25 mouse cellular contexts compared by ENCODE assay signal in genomic region chr13:41216236-41216635, GRCm38 (mm10). TPM values are rescaled to one million over a fixed set of nuclear protein-coding genes. Genes with fewer than 3 reads are reported as not detected.
A peak's percentile ranks its signal among the peaks of the same experiment; 100 is the strongest.
DNase-seq lines count a peak whose midpoint lies in the region; ATAC-seq lines count a peak whose summit lies in the region.
"Had no signal": no experiment of that assay in that cellular context is flagged by ENCODE, and none has a peak within 500 bp of the region (broad histone marks: within the 10 kb centered on the region; RNA-seq: fewer than 3 reads in every experiment).

No protein-coding gene starts in this region.

- no peak overlapping the region for H3K27ac ChIP-seq in liver, embryonic 13.5 days
- H3K27ac ChIP-seq in liver, embryonic 12.5 days = no peak overlapping the region
- no peak overlapping the region for H3K27ac ChIP-seq in liver, embryonic 15.5 days (replicated peaks)
- H3K27ac ChIP-seq: embryonic facial prominence, embryonic 15.5 days; forebrain, embryonic 10.5 days; heart, embryonic 10.5 days had no signal

- DNase-seq in kidney, adult 9 months = peak; percentile 38
- DNase-seq in kidney, postnatal 4 days = no peak
- no peak for DNase-seq in liver, embryonic 13.5 days
- DNase-seq in retina, postnatal 1 day = peak; percentile 64
- no peak for DNase-seq in frontal cortex, postnatal 25 days (ENCODE audit: low spot score in 2 of 2)
- DNase-seq: adrenal gland, postnatal 10 days; cerebellum, adult 11 months; cerebellum, adult 8-10 months; cerebellum, postnatal 14 days; embryo, embryonic 11 days; gastrocnemius, postnatal 10 days; heart, adult 18-20 months; heart, postnatal 10 days; heart, postnatal 4 days had no signal

- no peak overlapping the region for H3K4me3 ChIP-seq in liver, embryonic 13.5 days (replicated peaks)
- no peak overlapping the region for H3K4me3 ChIP-seq in liver, embryonic 12.5 days
- no peak overlapping the region for H3K4me3 ChIP-seq in liver, embryonic 15.5 days (replicated peaks)
- H3K4me3 ChIP-seq: embryonic facial prominence, embryonic 15.5 days; erythroblast, embryonic 14.5 days; forebrain, embryonic 10.5 days; heart, embryonic 10.5 days had no signal

- H3K9me3 ChIP-seq in liver, embryonic 13.5 days (replicated peaks) = no peaks in the 10 kb centered on the region
- no peaks in the 10 kb centered on the region for H3K9me3 ChIP-seq in liver, embryonic 12.5 days (replicated peaks)
- H3K9me3 ChIP-seq in liver, embryonic 15.5 days (replicated peaks) = no peaks in the 10 kb centered on the region
- H3K9me3 ChIP-seq: embryonic facial prominence, embryonic 15.5 days had no signal

- H3K27me3 ChIP-seq in liver, embryonic 13.5 days = peaks cover 19% of the 10 kb centered on the region
- peaks cover 22% of the 10 kb centered on the region for H3K27me3 ChIP-seq in liver, embryonic 12.5 days (replicated peaks)
- peaks cover 23% of the 10 kb centered on the region for H3K27me3 ChIP-seq in liver, embryonic 15.5 days
- H3K27me3 ChIP-seq: embryonic facial prominence, embryonic 15.5 days had no signal

- 46% methylated on average over 3 of the region's 3 CpGs for WGBS in liver, embryonic 13.5 days (ENCODE audit: insufficient replicate concordance)
- 48% methylated on average over 3 of the region's 3 CpGs for WGBS in liver, embryonic 12.5 days (ENCODE audit: insufficient replicate concordance)
- 40% methylated on average over 3 of the region's 3 CpGs for WGBS in liver, embryonic 15.5 days (ENCODE audit: insufficient replicate concordance)

- H3K4me2 ChIP-seq in liver, embryonic 13.5 days = peak overlapping the region; percentile 21; the same call in 1 of the 2 replicates
- no peak overlapping the region for H3K4me2 ChIP-seq in liver, embryonic 12.5 days
- peak overlapping the region; percentile 18 for H3K4me2 ChIP-seq in liver, embryonic 15.5 days
- H3K4me2 ChIP-seq: embryonic facial prominence, embryonic 15.5 days had no signal

- ATAC-seq in liver, embryonic 13.5 days (ENCODE audit: low read depth) = no peak
- no peak for ATAC-seq in liver, embryonic 12.5 days
- ATAC-seq in liver, embryonic 15.5 days (ENCODE audit: insufficient read depth) = peak; percentile 33; the same call in 1 of the 2 replicates
- ATAC-seq: forebrain, embryonic 14.5 days had no signal

- no peak overlapping the region for H3K9ac ChIP-seq in liver, embryonic 13.5 days
- no peak overlapping the region for H3K9ac ChIP-seq in liver, embryonic 12.5 days
- H3K9ac ChIP-seq in liver, embryonic 15.5 days = no peak overlapping the region
- H3K9ac ChIP-seq: embryonic facial prominence, embryonic 15.5 days had no signal

- H3K36me3 ChIP-seq in liver, embryonic 13.5 days = no peaks in the 10 kb centered on the region
- no peaks in the 10 kb centered on the region for H3K36me3 ChIP-seq in liver, embryonic 12.5 days
- H3K36me3 ChIP-seq in liver, embryonic 15.5 days (replicated peaks) = no peaks in the 10 kb centered on the region
- H3K36me3 ChIP-seq: embryonic facial prominence, embryonic 15.5 days; forebrain, embryonic 10.5 days; heart, embryonic 10.5 days had no signal

- H3K4me1 ChIP-seq in liver, embryonic 13.5 days (replicated peaks) = peaks cover 21% of the 10 kb centered on the region
- H3K4me1 ChIP-seq in liver, embryonic 12.5 days = peaks cover 15% of the 10 kb centered on the region
- H3K4me1 ChIP-seq in liver, embryonic 15.5 days (replicated peaks) = peaks cover 16% of the 10 kb centered on the region

RNA-seq across cellular contexts. Expression of gene Elovl2, which starts 4.0 kb away (rescaled TPM):
- 24.3 and 34.8 TPM in 2 replicates for polyA plus RNA-seq in liver, embryonic 13.5 days (2015; fragmentation: Nextera tagmentation; extraction: Ambion mirVana)
- polyA plus RNA-seq in liver, embryonic 12.5 days (2016; fragmentation: Nextera tagmentation; extraction: Ambion mirVana) = 27.3 and 27.7 TPM in 2 replicates
- polyA plus RNA-seq in liver, embryonic 15.5 days (2015; fragmentation: Nextera tagmentation; extraction: Ambion mirVana) = 42.5 and 44.7 TPM in 2 replicates
- polyA plus RNA-seq: C2C12; erythroblast, embryonic 14.5 days had no signal

RNA-seq across cellular contexts. Expression of gene Smim13, which starts 33.4 kb away (rescaled TPM):
- 5.4 and 6.6 TPM in 2 replicates for polyA plus RNA-seq in liver, embryonic 13.5 days (2015; fragmentation: Nextera tagmentation; extraction: Ambion mirVana)
- polyA plus RNA-seq in liver, embryonic 12.5 days (2016; fragmentation: Nextera tagmentation; extraction: Ambion mirVana) = 10.3 and 11.2 TPM in 2 replicates
- polyA plus RNA-seq in liver, embryonic 15.5 days (2015; fragmentation: Nextera tagmentation; extraction: Ambion mirVana) = 4.1 and 4.6 TPM in 2 replicates

RNA-seq across cellular contexts. Expression of gene Gm17364, which starts 57.5 kb away (rescaled TPM):
- not detected in 2 replicates for polyA plus RNA-seq in liver, embryonic 13.5 days (2015; fragmentation: Nextera tagmentation; extraction: Ambion mirVana)
- polyA plus RNA-seq in liver, embryonic 12.5 days (2016; fragmentation: Nextera tagmentation; extraction: Ambion mirVana) = not detected in 2 replicates
- not detected in 2 replicates for polyA plus RNA-seq in liver, embryonic 15.5 days (2015; fragmentation: Nextera tagmentation; extraction: Ambion mirVana)
- polyA plus RNA-seq: brain, embryonic 14.5 days; C2C12; embryonic facial prominence, embryonic 11.5 days; embryonic facial prominence, embryonic 15.5 days; erythroblast, embryonic 14.5 days; forebrain, embryonic 10.5 days; forebrain, embryonic 14.5 days; heart, embryonic 10.5 days; heart, embryonic 14.5 days had no signal

Comparison
In these comparisons a context has a peak if more than half of its experiments do, and no peak if none do; other contexts are left out.
1. DNase-seq: peak in kidney, adult 9 months (single experiment) and retina, postnatal 1 day (single experiment); none in kidney, postnatal 4 days (0 of 2), liver, embryonic 13.5 days (single experiment) and frontal cortex, postnatal 25 days (0 of 2).